Mouse (Mus musculus) lung, embryonic 16.5 days (tissue): Measurements from ENCODE around the gene Ceacam18. TPM values are rescaled to one million over a fixed set of nuclear protein-coding genes. Genes with fewer than 3 reads are reported as not detected.
"Not testable (repeated sequence)": the region's sequence is repeated elsewhere in the genome, so short reads cannot be mapped to it uniquely, and the experiment has no call there.

Experiments used
- ATAC-seq: fragments of 200-750 bp; cut with Nextera tagmentation; 2 replicates; pipeline ENCODE4 v1.8.0; 2017; ENCODE audit warnings: low read depth, mild to moderate bottlenecking, moderate library complexity
- H3K27ac ChIP-seq: fragments of 300-500 bp; sonication (generic); 2 replicates; pipeline ENCODE4 v1.5.1; 2014; ENCODE audit warnings: mild to moderate bottlenecking, control low read depth, low read length
- H3K27me3 ChIP-seq: fragments of 300-500 bp; sonication (generic); 2 replicates; pipeline ENCODE4 v1.6.1; 2014; ENCODE audit warnings: low read depth, low read length, mixed read lengths; ENCODE audit not compliant: control insufficient read depth, insufficient read depth
- H3K36me3 ChIP-seq: fragments of 300-500 bp; sonication (generic); 2 replicates; pipeline ENCODE4 v1.6.1; 2014; ENCODE audit warnings: low read length; ENCODE audit not compliant: control insufficient read depth, insufficient read depth
- H3K4me1 ChIP-seq: fragments of 300-500 bp; sonication (generic); replicated peaks from 2 replicates; pipeline ENCODE4 v1.6.1; 2014; ENCODE audit warnings: low read length, mixed read lengths; ENCODE audit not compliant: control insufficient read depth, insufficient read depth
- H3K4me2 ChIP-seq: fragments of 300-500 bp; sonication (generic); 2 replicates; pipeline ENCODE4 v1.6.1; 2014; ENCODE audit warnings: low read depth, low read length, control low read depth
- H3K4me3 ChIP-seq: fragments of 300-500 bp; sonication (generic); 2 replicates; pipeline ENCODE4 v1.5.1; 2014; ENCODE audit warnings: mild to moderate bottlenecking, low read length, control low read depth
- H3K9ac ChIP-seq: fragments of 300-500 bp; sonication (generic); 2 replicates; pipeline ENCODE4 v1.6.1; 2014; ENCODE audit warnings: low read length, control low read depth
- H3K9me3 ChIP-seq: fragments of 300-500 bp; sonication (generic); 2 replicates; pipeline ENCODE4 v1.6.1; 2016; ENCODE audit warnings: low read length; ENCODE audit not compliant: control insufficient read depth
- WGBS: fragments of 180-500 bp; shearing (Covaris S2); extraction: QIAGEN DNeasy Blood & Tissue Kit; methylation state at CpG from one replicate; pipeline ENCODE4 v1.1.7; 2014; 5-methylcytosine and 5-hydroxymethylcytosine counted together
- polyA plus RNA-seq: library from polyadenylated mRNA; unstranded; fragments of >200 nt; fragmentation: Nextera tagmentation; extraction: Ambion mirVana; gene quantifications from 2 replicates; pipeline ENCODE4 v1.2.1, GENCODE M21; 2015

Ceacam18 gene
- polyA plus RNA-seq, 1 experiment from 2014 or later: not detected

DNA sequence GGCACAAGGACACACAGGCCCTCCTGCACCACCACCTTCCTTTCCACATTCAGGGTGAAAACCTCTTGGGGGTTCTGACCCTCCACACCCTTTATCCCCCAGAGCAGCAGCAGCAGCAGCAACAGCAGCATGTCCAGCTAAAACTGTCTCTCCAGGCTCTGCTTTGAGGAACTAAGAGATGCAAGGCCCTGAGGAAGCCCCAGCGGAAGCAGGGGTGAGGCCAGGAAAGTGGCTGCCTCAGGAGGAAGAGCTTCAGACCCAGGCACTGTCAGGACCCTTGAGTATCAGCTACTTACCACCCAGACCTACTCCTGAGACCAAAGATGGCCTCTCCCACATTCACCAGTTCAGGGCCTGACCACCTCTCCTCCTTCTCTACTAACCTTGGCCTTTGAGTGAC, 25.5 kb downstream of the Ceacam18 start, which contains the start of gene Siglece:
Gene Siglece, minus strand, starts transcription at position 160 of the 400 bp plus-strand sequence.
- Histone ChIP-seq H3K27me3 (no peaks in the 10 kb centered on the region), H3K9me3 (no peaks in the 10 kb centered on the region), H3K27ac (no peak within 1 kb of the TSS), H3K4me1 (no peaks in the 10 kb centered on the region), H3K4me2 (no peak within 1 kb of the TSS), H3K36me3 (no peaks in the 10 kb centered on the region), H3K9ac (no peak within 1 kb of the TSS), H3K4me3 (no peak within 1 kb of the TSS)
- 50% methylated on average over 1 of the region's 1 CpGs for WGBS
- ATAC-seq: no peak

DNA sequence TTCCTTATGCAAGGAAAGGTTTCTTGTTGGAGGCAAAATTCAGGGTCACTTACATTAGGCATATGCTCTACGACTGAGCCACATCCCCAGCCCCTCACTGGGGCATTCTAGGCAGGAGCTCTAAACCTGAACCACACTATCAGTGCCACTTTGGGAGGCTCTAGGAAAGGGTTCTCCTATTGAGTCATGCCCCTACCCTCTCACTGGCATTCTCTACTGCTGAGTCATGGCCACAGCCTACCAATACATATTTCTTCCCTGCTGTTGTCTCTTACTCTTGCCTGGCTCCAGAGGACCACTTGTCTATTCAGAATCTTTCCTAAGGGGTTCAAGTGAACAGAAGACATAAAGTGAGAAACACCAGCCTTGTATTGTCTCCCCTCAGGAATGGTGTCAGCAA, 28.3 kb downstream of the Ceacam18 start:
- H3K27ac ChIP-seq: no peak overlapping the region
- ATAC-seq: no peak
- H3K9me3 ChIP-seq: no peaks in the 10 kb centered on the region
- H3K27me3 ChIP-seq: no peaks in the 10 kb centered on the region
- no peaks in the 10 kb centered on the region for H3K36me3 ChIP-seq
- no peak overlapping the region for H3K4me3 ChIP-seq
- no peak overlapping the region for H3K9ac ChIP-seq
- 96% methylated on average over 1 of the region's 1 CpGs for WGBS
- no peaks in the 10 kb centered on the region for H3K4me1 ChIP-seq
- H3K4me2 ChIP-seq: no peak overlapping the region

DNA sequence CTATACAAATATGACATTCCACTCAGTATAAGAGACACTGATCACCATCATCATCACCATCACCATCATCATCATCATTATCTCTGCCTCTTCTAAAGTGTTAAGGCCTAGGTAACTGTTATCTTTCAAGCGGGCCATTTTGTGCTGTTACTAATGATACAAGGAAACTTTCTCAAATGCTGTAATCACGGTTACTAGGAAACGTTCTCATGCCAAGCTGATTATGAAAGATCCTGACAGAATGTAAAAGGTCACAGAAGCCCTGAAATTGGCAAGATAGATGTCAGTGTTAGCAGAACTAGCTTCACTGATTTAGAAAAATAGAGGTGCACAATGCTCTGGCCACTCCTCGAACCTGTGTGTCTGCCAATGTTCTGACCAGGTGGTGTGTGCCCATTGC, 32.7 kb downstream of the Ceacam18 start:
- WGBS: 75% methylated on average over 4 of the region's 4 CpGs
- not testable (repeated sequence) for H3K27me3 ChIP-seq, H3K4me1 ChIP-seq, H3K4me2 ChIP-seq, H3K27ac ChIP-seq, H3K9me3 ChIP-seq, H3K4me3 ChIP-seq, H3K36me3 ChIP-seq, H3K9ac ChIP-seq, ATAC-seq

DNA sequence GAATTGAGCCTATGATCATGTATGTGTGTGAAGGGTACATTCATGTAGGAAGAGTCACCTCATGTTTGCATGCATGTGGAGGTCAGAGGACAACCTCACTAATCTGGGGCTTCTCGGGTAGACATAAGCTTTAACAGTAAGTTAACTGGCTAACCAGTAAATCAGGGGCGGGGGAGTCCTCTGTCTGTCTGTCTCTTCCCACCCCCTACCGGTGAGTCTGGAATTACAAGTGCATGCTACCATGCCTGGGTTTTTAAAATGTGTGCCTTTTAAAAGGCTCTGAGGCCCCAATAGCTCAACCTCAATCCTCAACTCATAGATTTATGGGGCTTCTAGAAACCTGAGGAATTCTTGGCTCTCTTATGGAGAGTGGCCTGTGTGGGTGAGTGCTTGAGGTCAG, 34.1 kb downstream of the Ceacam18 start:
- no peak overlapping the region for H3K4me2 ChIP-seq
- WGBS: 11% methylated on average over 3 of the region's 3 CpGs

DNA sequence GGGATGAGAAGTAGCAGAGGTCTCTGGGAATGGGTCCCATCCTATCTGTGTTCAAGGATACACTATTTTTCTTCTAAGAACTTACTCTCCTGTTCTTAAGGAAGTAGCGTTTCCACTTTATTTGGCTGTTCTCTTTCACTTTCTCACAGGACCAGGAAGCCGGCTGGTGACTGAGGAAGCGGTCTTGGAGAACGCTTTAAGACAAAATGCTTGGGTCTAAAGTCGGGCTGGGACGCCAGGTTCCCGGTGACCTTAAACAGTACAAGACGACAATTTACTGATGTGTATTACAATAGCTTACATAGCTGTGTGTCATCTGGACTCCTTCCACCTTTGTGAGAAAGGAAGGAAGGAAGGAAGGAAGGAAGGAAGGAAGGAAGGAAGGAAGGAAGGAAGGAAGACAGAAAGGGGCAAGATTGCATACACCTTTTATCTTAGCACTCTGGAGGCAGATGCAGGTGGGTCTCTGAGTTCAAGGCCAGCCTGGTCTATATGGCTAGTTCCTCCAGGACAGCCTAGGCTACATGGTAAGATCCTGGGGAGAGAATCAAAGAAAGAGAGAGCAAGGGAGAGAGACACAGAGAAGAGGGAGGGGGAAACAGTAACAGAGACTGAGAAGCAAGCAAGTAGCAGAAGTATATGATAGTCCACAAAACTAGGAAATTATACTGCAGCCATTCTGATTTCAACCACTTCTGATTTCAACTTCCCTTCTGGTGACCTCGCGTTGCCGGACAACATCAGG, 36.7 kb downstream of the Ceacam18 start:
- WGBS: 68% methylated on average over 11 of the region's 11 CpGs
- H3K4me1 ChIP-seq: peaks cover 8% of the 10 kb centered on the region
- H3K27me3 ChIP-seq: no peaks in the 10 kb centered on the region
- peaks cover 14% of the 10 kb centered on the region for H3K36me3 ChIP-seq
- H3K9ac ChIP-seq: peak overlapping the region; percentile 40
- H3K9me3 ChIP-seq: no peaks in the 10 kb centered on the region
- H3K4me3 ChIP-seq: peak overlapping the region; percentile 81
- no peak; the same call in 1 of the 2 replicates for ATAC-seq
- H3K27ac ChIP-seq: peak overlapping the region; percentile 14; the same call in 1 of the 2 replicates
- H3K4me2 ChIP-seq: peak overlapping the region; percentile 71

More for the DNA sequence above, 34.1 kb downstream of the Ceacam18 start:
- no peak overlapping the region for H3K4me3 ChIP-seq
- H3K27ac ChIP-seq: no peak overlapping the region
- H3K27me3 ChIP-seq: no peaks in the 10 kb centered on the region
- no peak for ATAC-seq
- no peaks in the 10 kb centered on the region for H3K9me3 ChIP-seq
- no peak overlapping the region for H3K9ac ChIP-seq
- no peaks in the 10 kb centered on the region for H3K36me3 ChIP-seq
- H3K4me1 ChIP-seq: peaks cover 8% of the 10 kb centered on the region

DNA sequence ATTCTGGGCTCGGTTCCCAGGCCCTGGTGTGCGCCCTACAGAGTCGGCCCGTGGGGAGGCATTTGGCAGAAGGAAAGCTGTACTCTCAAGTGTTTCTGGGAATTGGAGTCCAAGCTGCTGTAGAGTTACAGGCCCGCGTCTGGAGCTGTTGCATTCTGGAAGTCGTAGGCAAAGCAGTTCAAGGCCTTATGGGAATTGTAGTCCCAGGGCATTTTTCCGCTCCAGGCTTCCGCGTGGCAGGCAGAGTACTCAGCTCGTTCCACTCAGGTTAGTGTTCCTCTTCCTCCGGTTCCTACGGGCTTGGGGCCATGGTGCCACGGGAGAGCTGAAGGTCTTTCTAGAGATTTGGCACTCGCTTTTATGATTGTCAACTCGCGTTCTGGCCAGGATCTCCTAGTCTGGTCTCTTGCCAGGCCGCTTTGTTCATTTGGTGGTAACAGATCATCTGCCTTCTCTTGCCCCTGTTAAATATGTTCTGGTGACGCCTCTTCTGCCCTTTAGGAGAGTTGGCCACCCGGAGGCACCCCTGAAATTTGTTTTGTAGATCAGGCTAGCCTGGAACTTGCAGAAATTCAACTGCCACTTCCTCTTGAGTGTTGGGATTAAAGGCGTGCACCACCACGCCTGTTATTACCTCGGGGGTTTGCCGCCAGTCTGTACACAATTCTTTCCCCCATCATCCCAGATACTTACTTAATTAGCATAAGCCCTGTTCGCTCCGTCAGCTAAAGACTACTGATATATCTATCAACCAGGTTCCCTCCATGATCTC, 37.5 kb downstream of the Ceacam18 start, which contains the start of gene Ctu1:
Gene Ctu1, plus strand, starts transcription at position 208 of the 772 bp plus-strand sequence.
- Histone ChIP-seq H3K27ac (peak within 1 kb of the TSS; percentile 65), H3K9me3 (peaks cover 3% of the 10 kb centered on the region; the same call in 1 of the 2 replicates), H3K27me3 (no peaks in the 10 kb centered on the region), H3K4me1 (peaks cover 8% of the 10 kb centered on the region), H3K36me3 (peaks cover 22% of the 10 kb centered on the region), H3K4me2 (peak within 1 kb of the TSS; percentile 71), H3K9ac (peak within 1 kb of the TSS; percentile 84), H3K4me3 (peak within 1 kb of the TSS; percentile 81)
- ATAC-seq: peak; percentile 98
- under 1% methylated on average over 26 of the region's 26 CpGs for WGBS

DNA sequence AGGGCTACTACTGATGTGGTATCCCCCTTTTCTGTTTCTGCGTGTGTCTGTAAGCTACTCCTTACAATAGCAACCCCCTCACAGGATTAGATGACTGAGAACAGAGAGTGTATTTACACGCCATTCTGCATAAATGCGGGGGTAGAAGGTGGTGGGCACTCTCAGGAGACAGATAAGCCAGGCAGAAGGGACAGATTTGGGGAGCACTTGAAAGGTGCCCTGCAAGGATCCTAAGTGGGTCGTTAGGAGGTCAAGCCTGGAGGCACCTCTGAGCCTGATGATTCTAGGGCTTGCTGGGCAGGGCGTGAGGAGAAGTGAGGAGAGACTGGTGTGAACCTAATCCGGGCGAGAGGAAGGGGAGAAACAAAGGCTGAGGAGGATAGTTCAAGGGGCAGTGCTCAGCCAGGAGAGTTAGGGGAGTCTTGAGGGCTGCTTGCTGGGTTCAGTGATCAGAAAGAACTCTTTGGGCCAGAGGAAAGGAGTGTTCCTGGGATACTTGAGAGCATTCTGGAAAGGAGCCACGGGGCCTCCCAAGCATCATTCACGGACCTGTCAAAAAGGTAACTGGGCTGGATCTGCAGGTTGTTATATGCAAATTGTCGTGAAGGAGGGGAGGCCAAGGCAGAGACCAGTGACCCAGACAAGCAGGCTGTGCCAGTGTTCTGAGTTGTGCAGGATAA, 38.2 kb downstream of the Ceacam18 start:
- Histone ChIP-seq H3K9ac (peak overlapping the region; percentile 84), H3K36me3 (peaks cover 29% of the 10 kb centered on the region), H3K4me2 (peak overlapping the region; percentile 71), H3K27ac (peak overlapping the region; percentile 65), H3K9me3 (peaks cover 3% of the 10 kb centered on the region; the same call in 1 of the 2 replicates), H3K4me1 (peaks cover 8% of the 10 kb centered on the region), H3K27me3 (no peaks in the 10 kb centered on the region), H3K4me3 (peak overlapping the region; percentile 81)
- ATAC-seq: peak; percentile 5; the same call in 1 of the 2 replicates
- WGBS: 8% methylated on average over 10 of the region's 10 CpGs

DNA sequence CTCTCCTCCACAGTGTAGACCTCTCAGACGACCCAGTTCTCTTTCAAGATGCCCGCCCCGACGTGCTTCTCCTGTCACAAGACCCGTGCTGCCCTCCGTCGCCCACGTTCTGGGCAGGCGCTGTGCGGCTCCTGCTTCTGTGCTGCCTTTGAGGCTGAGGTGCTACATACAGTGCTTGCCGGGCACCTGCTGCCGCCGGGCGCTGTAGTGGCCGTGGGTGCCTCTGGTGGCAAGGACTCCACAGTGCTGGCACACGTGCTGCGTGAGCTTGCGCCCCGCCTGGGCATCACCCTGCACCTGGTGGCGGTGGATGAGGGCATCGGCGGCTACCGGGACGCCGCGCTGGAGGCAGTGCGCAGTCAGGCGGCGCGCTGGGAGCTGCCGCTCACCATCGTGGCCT, 40.6 kb downstream of the Ceacam18 start:
- 89% methylated on average over 32 of the region's 32 CpGs for WGBS
- no peak for ATAC-seq
- H3K27ac ChIP-seq: no peak overlapping the region
- peaks cover 36% of the 10 kb centered on the region for H3K36me3 ChIP-seq
- H3K4me1 ChIP-seq: peaks cover 8% of the 10 kb centered on the region
- H3K4me3 ChIP-seq: no peak overlapping the region
- H3K4me2 ChIP-seq: no peak overlapping the region
- H3K9me3 ChIP-seq: peaks cover 3% of the 10 kb centered on the region; the same call in 1 of the 2 replicates
- H3K27me3 ChIP-seq: no peaks in the 10 kb centered on the region
- no peak overlapping the region for H3K9ac ChIP-seq

DNA sequence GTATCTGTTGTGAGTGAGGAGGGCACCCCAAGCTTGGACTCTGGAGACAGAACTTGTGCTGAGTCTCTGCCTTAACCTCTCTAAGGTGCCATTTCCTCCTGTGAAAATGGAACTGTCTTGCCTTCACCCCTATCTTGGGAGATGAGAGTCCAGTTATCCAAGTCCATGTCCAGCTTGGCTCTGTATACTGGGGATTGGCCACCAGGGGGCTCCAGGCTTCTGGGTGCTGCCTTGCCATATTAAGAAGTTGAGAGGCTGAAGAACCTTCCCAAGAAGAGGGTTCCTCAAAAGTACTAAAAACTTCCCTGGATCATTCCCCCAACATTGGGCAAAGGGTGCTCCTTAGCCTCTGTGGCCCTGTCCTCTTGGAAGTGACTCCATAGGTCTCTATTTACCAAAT, 44.0 kb downstream of the Ceacam18 start:
- Histone ChIP-seq H3K9me3 (peaks cover 3% of the 10 kb centered on the region; the same call in 1 of the 2 replicates), H3K4me1 (no peaks in the 10 kb centered on the region), H3K4me3 (no peak overlapping the region), H3K9ac (no peak overlapping the region), H3K27me3 (no peaks in the 10 kb centered on the region), H3K27ac (no peak overlapping the region), H3K36me3 (peaks cover 36% of the 10 kb centered on the region), H3K4me2 (no peak overlapping the region)
- ATAC-seq: no peak
